Mouse (Mus musculus) skeletal muscle tissue, postnatal 0 days (tissue): Measurements from ENCODE around the gene Atxn1. TPM values are rescaled to one million over a fixed set of nuclear protein-coding genes. Genes with fewer than 3 reads are reported as not detected.

Experiments used
- polyA plus RNA-seq: library from polyadenylated mRNA; unstranded; fragments of >200 nt; fragmentation: Nextera tagmentation; extraction: Ambion mirVana; gene quantifications from 2 replicates; pipeline ENCODE4 v1.2.1, GENCODE M21; 2015

Atxn1 gene
- polyA plus RNA-seq: 3.7 and 4.6 TPM in 2 replicates

DNA sequence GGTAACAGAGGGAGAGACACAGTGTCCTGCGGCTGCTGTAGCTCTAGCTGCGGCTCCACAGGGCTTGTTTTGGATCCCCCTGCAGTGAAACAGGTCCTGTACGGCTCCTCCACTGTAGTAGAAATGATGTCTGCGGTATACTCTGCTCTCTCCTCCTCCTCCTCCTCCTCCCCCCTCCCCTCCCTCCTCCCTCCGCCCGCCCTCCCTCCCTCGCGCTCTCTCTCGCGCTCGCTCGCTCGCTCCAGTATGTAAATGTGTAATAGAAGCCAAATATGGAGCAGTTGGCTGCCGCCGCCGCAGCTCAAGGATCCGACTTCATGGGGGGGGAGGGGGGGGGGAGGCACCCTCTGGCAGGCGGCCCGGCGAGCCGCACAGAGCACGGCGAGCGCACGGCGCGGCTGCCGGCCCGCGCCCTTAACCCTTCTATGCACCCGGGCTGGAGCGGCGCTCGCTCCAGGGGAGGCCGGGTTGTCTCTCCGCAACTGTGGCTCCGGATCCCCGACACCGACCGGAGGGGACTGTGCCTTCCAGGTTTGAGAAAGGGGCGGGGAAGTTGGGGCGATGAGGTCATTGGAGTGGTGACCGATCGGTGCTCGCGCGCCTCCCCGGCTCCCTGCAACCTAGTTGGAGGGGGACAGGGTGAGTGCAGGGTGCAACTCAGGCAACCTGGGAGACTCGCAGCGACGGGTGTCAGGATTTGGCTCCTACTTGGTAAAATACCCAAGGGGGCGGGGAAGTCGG, at the start of gene Atxn1:
TSS of gene Atxn1 (minus strand) at position 156 of the 741 bp plus-strand sequence.

DNA sequence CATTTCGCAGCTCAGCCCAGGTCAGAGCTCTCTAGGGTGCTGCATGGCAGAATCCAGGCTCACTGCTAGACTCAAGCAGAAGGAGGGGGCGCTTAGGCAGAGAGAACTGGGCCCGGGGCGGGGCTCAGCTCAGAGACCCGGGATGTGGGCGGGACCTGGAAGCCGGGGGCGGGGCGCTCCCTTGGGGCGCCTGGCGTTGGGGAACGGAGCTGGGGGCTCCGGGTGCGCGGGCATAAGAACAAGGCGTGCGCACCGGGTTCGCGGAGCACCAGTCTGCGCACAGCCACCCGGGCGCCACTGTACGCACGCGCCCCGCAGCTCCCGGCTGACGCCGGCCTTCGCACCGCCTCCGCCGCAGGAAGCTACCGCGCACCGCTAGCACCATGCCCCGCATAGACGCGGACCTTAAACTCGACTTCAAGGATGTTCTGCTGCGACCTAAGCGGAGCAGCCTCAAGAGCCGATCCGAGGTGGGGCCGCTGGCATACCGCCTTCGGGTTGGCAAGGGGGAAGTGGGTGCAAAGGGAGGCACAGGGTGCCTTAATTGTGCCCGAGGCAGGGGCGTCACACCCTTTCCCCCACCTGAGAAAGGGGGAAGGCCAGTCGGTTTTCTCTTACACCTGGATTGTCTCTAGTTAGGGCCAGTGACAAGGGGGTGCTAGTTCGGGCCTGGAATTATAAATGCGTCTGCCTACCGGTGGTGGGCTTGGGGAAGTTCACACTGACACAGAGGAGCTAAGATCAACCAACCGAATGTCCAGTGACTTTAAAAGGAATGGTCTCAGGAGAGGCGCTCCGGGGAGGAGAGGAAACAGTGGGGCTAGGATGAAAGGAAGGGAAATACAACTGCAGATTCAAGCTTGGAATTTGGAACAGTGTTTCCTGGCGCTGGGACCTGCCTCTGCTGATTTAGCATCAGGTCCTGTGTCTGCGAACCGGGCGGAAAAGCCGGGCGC, 457.3 kb downstream of the Atxn1 start, which contains the start of gene Gmpr:
TSS of gene Gmpr (plus strand) at position 171 of the 956 bp plus-strand sequence.

